Mouse (Mus musculus): ENCODE data around the gene Fnbp1. TPM values are rescaled to one million over a fixed set of nuclear protein-coding genes. Genes with fewer than 3 reads are reported as not detected.

The Fnbp1 gene
- polyA plus RNA-seq, 1 experiment: 10.6 TPM

GRCm38 (mm10) chr2:31123493-31123892 lies 18.3 kb downstream of the Fnbp1 start:
- Histone ChIP-seq H3K27me3 (ENCODE audit: control insufficient read depth, insufficient read depth, insufficient read length) (no peaks in the 10 kb centered on the region), H3K79me2 (ENCODE audit: control insufficient read depth, insufficient read depth) (peaks cover 10% of the 10 kb centered on the region), H3K4me2 (ENCODE audit: low read depth) (no peak overlapping the region), H3ac (ENCODE audit: control insufficient read depth, insufficient read length) (no peak overlapping the region), H3K4me3 (no peak overlapping the region), H3K36me3 (ENCODE audit: control insufficient read depth, insufficient read depth) (no peaks in the 10 kb centered on the region)
- TF ChIP-seq TCF3 (IDR thresholded peaks at IDR 0.05; ENCODE audit: insufficient read length, low read depth): no peak
- no peak for TF ChIP-seq CEBPB (IDR thresholded peaks at IDR 0.05; ENCODE audit: insufficient read depth, poor library complexity, severe bottlenecking)
- TF ChIP-seq MYOD1 (IDR thresholded peaks at IDR 0.05; ENCODE audit: control insufficient read depth in 1 of 3, insufficient read length in 2 of 3, low read depth in 2 of 3): no peak

- no peak overlapping the region for H3K4me2 ChIP-seq (ENCODE audit: low read depth)
- no peak overlapping the region for H3K4me3 ChIP-seq
- H3ac ChIP-seq (ENCODE audit: control insufficient read depth, insufficient read length): no peak overlapping the region
- H3K36me3 ChIP-seq (ENCODE audit: control insufficient read depth, insufficient read depth): no peaks in the 10 kb centered on the region
- no peaks in the 10 kb centered on the region for H3K27me3 ChIP-seq (ENCODE audit: control insufficient read depth, insufficient read depth, insufficient read length)
- TF ChIP-seq MYOG (IDR thresholded peaks at IDR 0.05; ENCODE audit: control insufficient read depth in 1 of 3, insufficient read depth in 1 of 3, insufficient read length in 2 of 3, low read depth in 2 of 3) (no peak), E2F4 (IDR thresholded peaks at IDR 0.05; ENCODE audit: insufficient read depth) (no peak)
- H3K79me2 ChIP-seq (ENCODE audit: control insufficient read depth, insufficient read depth): peaks cover 10% of the 10 kb centered on the region
Measured at GRCm38 (mm10) chr2:31122806-31123205, 19.0 kb downstream of the Fnbp1 start.

GRCm38 (mm10) chr2:31121131-31121693 lies 20.6 kb downstream of the Fnbp1 start:
- no peaks in the 10 kb centered on the region for H3K27me3 ChIP-seq (ENCODE audit: control insufficient read depth, insufficient read depth, insufficient read length)
- peaks cover 6% of the 10 kb centered on the region for H3K79me2 ChIP-seq (ENCODE audit: control insufficient read depth, insufficient read depth)
- H3K4me2 ChIP-seq (ENCODE audit: low read depth): no peak overlapping the region
- no peak overlapping the region for H3K4me3 ChIP-seq
- H3K36me3 ChIP-seq (ENCODE audit: control insufficient read depth, insufficient read depth): no peaks in the 10 kb centered on the region
- no peak for TF ChIP-seq MAX (IDR thresholded peaks at IDR 0.05; ENCODE audit: low read depth)
- TF ChIP-seq TCF3 (IDR thresholded peaks at IDR 0.05; ENCODE audit: insufficient read length, low read depth): no peak
- TF ChIP-seq MYOD1 (IDR thresholded peaks at IDR 0.05; ENCODE audit: control insufficient read depth in 1 of 3, insufficient read length in 2 of 3, low read depth in 2 of 3): no peak
- TF ChIP-seq E2F4 (IDR thresholded peaks at IDR 0.05; ENCODE audit: insufficient read depth): no peak
- TF ChIP-seq REST (IDR thresholded peaks at IDR 0.05; ENCODE audit: insufficient read depth, insufficient read length): no peak
- no peak for TF ChIP-seq POLR2A (IDR thresholded peaks at IDR 0.05; ENCODE audit: insufficient read length, low read depth)
- TF ChIP-seq SRF (IDR thresholded peaks at IDR 0.05; ENCODE audit: control insufficient read depth, insufficient read length, low read depth): no peak
- TF ChIP-seq USF1 (IDR thresholded peaks at IDR 0.05; ENCODE audit: low read depth): no peak
- no peak for TF ChIP-seq POLR2AphosphoS2 (IDR thresholded peaks at IDR 0.05; ENCODE audit: insufficient read length, low read depth)
- no peak for TF ChIP-seq TCF12 (IDR thresholded peaks at IDR 0.05; ENCODE audit: insufficient read depth, poor library complexity, severe bottlenecking)
- no peak for TF ChIP-seq CEBPB (IDR thresholded peaks at IDR 0.05; ENCODE audit: insufficient read depth, poor library complexity, severe bottlenecking)
- TF ChIP-seq MYOG (IDR thresholded peaks at IDR 0.05; ENCODE audit: control insufficient read depth in 1 of 3, insufficient read depth in 1 of 3, insufficient read length in 2 of 3, low read depth in 2 of 3): no peak
- H3ac ChIP-seq (ENCODE audit: control insufficient read depth, insufficient read length): no peak overlapping the region

GRCm38 (mm10) chr2:31119795-31120194 lies 22.0 kb downstream of the Fnbp1 start:
- no peak overlapping the region for H3K4me3 ChIP-seq
- no peaks in the 10 kb centered on the region for H3K36me3 ChIP-seq (ENCODE audit: control insufficient read depth, insufficient read depth)
- no peak for TF ChIP-seq POLR2A (IDR thresholded peaks at IDR 0.05; ENCODE audit: insufficient read length, low read depth)
- no peak for TF ChIP-seq POLR2AphosphoS2 (IDR thresholded peaks at IDR 0.05; ENCODE audit: insufficient read length, low read depth)
- TF ChIP-seq E2F4 (IDR thresholded peaks at IDR 0.05; ENCODE audit: insufficient read depth): no peak
- TF ChIP-seq REST (IDR thresholded peaks at IDR 0.05; ENCODE audit: insufficient read depth, insufficient read length): no peak
- no peak for TF ChIP-seq USF1 (IDR thresholded peaks at IDR 0.05; ENCODE audit: low read depth)
- no peak for TF ChIP-seq MAX (IDR thresholded peaks at IDR 0.05; ENCODE audit: low read depth)
- TF ChIP-seq TCF3 (IDR thresholded peaks at IDR 0.05; ENCODE audit: insufficient read length, low read depth): no peak
- TF ChIP-seq SRF (IDR thresholded peaks at IDR 0.05; ENCODE audit: control insufficient read depth, insufficient read length, low read depth): no peak
- TF ChIP-seq CEBPB (IDR thresholded peaks at IDR 0.05; ENCODE audit: insufficient read depth, poor library complexity, severe bottlenecking): no peak
- TF ChIP-seq MYOD1 (IDR thresholded peaks at IDR 0.05; ENCODE audit: control insufficient read depth in 1 of 3, insufficient read length in 2 of 3, low read depth in 2 of 3): no peak
- no peak for TF ChIP-seq TCF12 (IDR thresholded peaks at IDR 0.05; ENCODE audit: insufficient read depth, poor library complexity, severe bottlenecking)
- TF ChIP-seq MYOG (IDR thresholded peaks at IDR 0.05; ENCODE audit: control insufficient read depth in 1 of 3, insufficient read depth in 1 of 3, insufficient read length in 2 of 3, low read depth in 2 of 3): no peak
- no peaks in the 10 kb centered on the region for H3K27me3 ChIP-seq (ENCODE audit: control insufficient read depth, insufficient read depth, insufficient read length)
- H3ac ChIP-seq (ENCODE audit: control insufficient read depth, insufficient read length): no peak overlapping the region
- H3K4me2 ChIP-seq (ENCODE audit: low read depth): no peak overlapping the region
- H3K79me2 ChIP-seq (ENCODE audit: control insufficient read depth, insufficient read depth): peaks cover 6% of the 10 kb centered on the region

GRCm38 (mm10) chr2:31118639-31119380 lies 23.0 kb downstream of the Fnbp1 start:
- TF ChIP-seq CEBPB (IDR thresholded peaks at IDR 0.05; ENCODE audit: insufficient read depth, poor library complexity, severe bottlenecking) (no peak), USF1 (IDR thresholded peaks at IDR 0.05; ENCODE audit: low read depth) (no peak), POLR2A (IDR thresholded peaks at IDR 0.05; ENCODE audit: insufficient read length, low read depth) (no peak), TCF12 (IDR thresholded peaks at IDR 0.05; ENCODE audit: insufficient read depth, poor library complexity, severe bottlenecking) (no peak), SRF (IDR thresholded peaks at IDR 0.05; ENCODE audit: control insufficient read depth, insufficient read length, low read depth) (no peak), MYOD1 (IDR thresholded peaks at IDR 0.05; ENCODE audit: control insufficient read depth in 1 of 3, insufficient read length in 2 of 3, low read depth in 2 of 3) (no peak)
- no peak overlapping the region for H3K4me3 ChIP-seq
- no peaks in the 10 kb centered on the region for H3K27me3 ChIP-seq (ENCODE audit: control insufficient read depth, insufficient read depth, insufficient read length)
- H3ac ChIP-seq (ENCODE audit: control insufficient read depth, insufficient read length): no peak overlapping the region
- peaks cover 6% of the 10 kb centered on the region for H3K79me2 ChIP-seq (ENCODE audit: control insufficient read depth, insufficient read depth)
- H3K4me2 ChIP-seq (ENCODE audit: low read depth): no peak overlapping the region
- no peaks in the 10 kb centered on the region for H3K36me3 ChIP-seq (ENCODE audit: control insufficient read depth, insufficient read depth)
